8 mouse cellular contexts compared by ENCODE assay signal in the genomic region with DNA sequence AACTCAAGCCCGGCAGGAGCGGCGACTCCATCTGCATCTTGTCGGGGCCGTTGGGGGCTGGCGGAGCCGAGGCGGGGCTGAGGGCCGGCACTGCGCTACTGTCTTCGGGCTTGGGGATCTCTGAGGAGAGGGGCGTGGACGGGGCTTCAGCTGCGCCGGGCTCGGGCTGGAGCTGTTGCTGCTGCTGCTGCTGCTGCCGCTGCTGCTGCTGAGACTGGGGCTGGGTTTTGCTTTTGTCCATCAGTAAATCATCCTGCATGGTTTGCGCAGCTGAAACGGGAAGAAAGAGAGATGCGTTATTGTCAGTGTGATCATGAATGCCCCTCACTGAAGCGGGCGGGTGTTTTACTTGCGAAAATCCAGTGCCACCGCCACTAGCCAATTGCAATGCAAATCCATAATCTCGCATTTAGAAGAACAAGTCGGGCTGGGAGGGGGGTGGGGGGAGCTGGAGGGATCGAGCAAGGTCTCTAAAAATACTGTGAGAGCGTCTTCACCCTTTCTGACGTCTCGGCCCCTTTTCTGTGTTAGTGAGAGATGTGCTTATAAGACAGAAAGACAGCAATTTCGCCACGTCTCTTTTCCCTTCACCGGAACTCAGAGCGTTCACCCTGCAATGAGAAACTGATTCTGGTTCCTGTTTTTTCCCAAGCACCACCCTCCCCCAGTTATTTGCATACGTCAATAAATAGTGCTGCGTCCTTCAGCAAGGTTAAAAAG. TPM values are rescaled to one million over a fixed set of nuclear protein-coding genes. Genes with fewer than 3 reads are reported as not detected.
DNase-seq lines count a peak whose midpoint lies in the region; ATAC-seq and TF ChIP-seq lines count a peak whose summit lies in the region.

No protein-coding gene starts in this region.

- peak; percentile 91 for DNase-seq in A20 (ENCODE audit: low read depth, low spot score)
- peak; percentile 50 for DNase-seq in adrenal gland, postnatal 25 days
- peak; percentile 72 for DNase-seq in kidney, postnatal 10 days
- peak; percentile 32 for DNase-seq in liver, embryonic 13.5 days
- DNase-seq in natural killer cell, adult 2 months (ENCODE audit: low spot score in 2 of 2): peak; percentile 3 to 36

- peaks cover 14% of the 10 kb centered on the region for H3K4me1 ChIP-seq in embryonic facial prominence, embryonic 15.5 days
- H3K4me1 ChIP-seq in heart, embryonic 13.5 days: peaks cover 25% of the 10 kb centered on the region
- peaks cover 54% of the 10 kb centered on the region for H3K4me1 ChIP-seq in liver, embryonic 13.5 days (replicated peaks)
- H3K4me1 ChIP-seq in testis, adult 2 months (ENCODE audit: control insufficient read depth, insufficient read depth, low read length): peaks cover 3% of the 10 kb centered on the region

- no peaks in the 10 kb centered on the region for H3K36me3 ChIP-seq in embryonic facial prominence, embryonic 15.5 days
- H3K36me3 ChIP-seq in heart, embryonic 13.5 days: peaks cover 6% of the 10 kb centered on the region
- H3K36me3 ChIP-seq in liver, embryonic 13.5 days: peaks cover 10% of the 10 kb centered on the region
- H3K36me3 ChIP-seq in testis, adult 2 months (ENCODE audit: control insufficient read depth, insufficient read depth, low read length): no peaks in the 10 kb centered on the region

- TF ChIP-seq CTCF in testis, adult 2 months (IDR thresholded peaks at IDR 0.05; ENCODE audit: control insufficient read depth, insufficient read depth, insufficient replicate concordance, low read depth, low read length): no peak

- peak overlapping the region; percentile 100 for H3K4me2 ChIP-seq in embryonic facial prominence, embryonic 15.5 days (replicated peaks)
- peak overlapping the region; percentile 97 for H3K4me2 ChIP-seq in heart, embryonic 13.5 days
- H3K4me2 ChIP-seq in liver, embryonic 13.5 days: peak overlapping the region; percentile 97

- TF ChIP-seq POLR2A in testis, adult 2 months (IDR thresholded peaks at IDR 0.05; ENCODE audit: control insufficient read depth, low read depth, low read length): no peak

- no peaks in the 10 kb centered on the region for H3K9me3 ChIP-seq in embryonic facial prominence, embryonic 15.5 days (replicated peaks)
- no peaks in the 10 kb centered on the region for H3K9me3 ChIP-seq in heart, embryonic 13.5 days
- no peaks in the 10 kb centered on the region for H3K9me3 ChIP-seq in liver, embryonic 13.5 days (replicated peaks)

- 0% methylated on average over 36 of the region's 36 CpGs for WGBS in embryonic facial prominence, embryonic 15.5 days
- 1% methylated on average over 36 of the region's 36 CpGs for WGBS in heart, embryonic 13.5 days
- under 1% methylated on average over 36 of the region's 36 CpGs for WGBS in liver, embryonic 13.5 days (ENCODE audit: insufficient replicate concordance)

- H3K9ac ChIP-seq in embryonic facial prominence, embryonic 15.5 days: peak overlapping the region; percentile 62
- peak overlapping the region; percentile 96 for H3K9ac ChIP-seq in heart, embryonic 13.5 days
- peak overlapping the region; percentile 73 for H3K9ac ChIP-seq in liver, embryonic 13.5 days

- peak; percentile 77; the same call in 1 of the 2 replicates for ATAC-seq in embryonic facial prominence, embryonic 15.5 days (ENCODE audit: insufficient number of reproducible peaks, low FRiP score, low TSS enrichment, low read depth)
- 0 out of 2 replicates have a peak, but pooled peaks have one; percentile 20 for ATAC-seq in heart, embryonic 13.5 days (ENCODE audit: extremely low read depth, insufficient number of reproducible peaks, low FRiP score, low TSS enrichment)
- peak; percentile 28 for ATAC-seq in liver, embryonic 13.5 days (ENCODE audit: low read depth)

- peak overlapping the region; percentile 83 for H3K27ac ChIP-seq in embryonic facial prominence, embryonic 15.5 days (replicated peaks)
- peak overlapping the region; percentile 96 for H3K27ac ChIP-seq in heart, embryonic 13.5 days (replicated peaks)
- peak overlapping the region; percentile 8; the same call in 1 of the 2 replicates for H3K27ac ChIP-seq in liver, embryonic 13.5 days
- H3K27ac ChIP-seq in testis, adult 2 months (ENCODE audit: control insufficient read depth, insufficient read depth, low read depth, low read length): peak overlapping the region; percentile 61

- peak overlapping the region; percentile 69 for H3K4me3 ChIP-seq in embryonic facial prominence, embryonic 15.5 days (replicated peaks)
- peak overlapping the region; percentile 83 for H3K4me3 ChIP-seq in heart, embryonic 13.5 days
- H3K4me3 ChIP-seq in liver, embryonic 13.5 days (replicated peaks): peak overlapping the region; percentile 72
- peak overlapping the region; percentile 83 for H3K4me3 ChIP-seq in testis, adult 2 months (ENCODE audit: control insufficient read depth, low read depth, low read length)

- H3K27me3 ChIP-seq in embryonic facial prominence, embryonic 15.5 days: peaks cover 23% of the 10 kb centered on the region
- H3K27me3 ChIP-seq in heart, embryonic 13.5 days (replicated peaks): peaks cover 14% of the 10 kb centered on the region
- H3K27me3 ChIP-seq in liver, embryonic 13.5 days: peaks cover 62% of the 10 kb centered on the region
- H3K27me3 ChIP-seq in testis, adult 2 months (ENCODE audit: control insufficient read depth, insufficient read depth, low read length): no peaks in the 10 kb centered on the region

RNA-seq across cellular contexts. Expression of a gene that starts 32.5 kb away (rescaled TPM):
- 98.8 and 117 TPM in 2 replicates for total RNA-seq in adrenal gland, postnatal 25 days (2021)
- polyA plus RNA-seq in embryonic facial prominence, embryonic 15.5 days (2015; fragmentation: Nextera tagmentation; extraction: Ambion mirVana): 87.7 and 89.9 TPM in 2 replicates
- 76.9 and 83.7 TPM in 2 replicates for polyA plus RNA-seq in heart, embryonic 13.5 days (2015; fragmentation: Nextera tagmentation; extraction: Ambion mirVana)
- 147 and 159 TPM in 2 replicates for polyA plus RNA-seq in liver, embryonic 13.5 days (2015; fragmentation: Nextera tagmentation; extraction: Ambion mirVana)
- 27.5 and 31.2 TPM in 2 replicates for polyA plus RNA-seq in testis, adult 2 months (2012; rRNA removed)

RNA-seq across cellular contexts. Expression of a gene that starts 33.5 kb away (rescaled TPM):
- total RNA-seq in adrenal gland, postnatal 25 days (2021): 17.2 and 31.9 TPM in 2 replicates
- 1.1 and 1.9 TPM in 2 replicates for polyA plus RNA-seq in embryonic facial prominence, embryonic 15.5 days (2015; fragmentation: Nextera tagmentation; extraction: Ambion mirVana)
- 6.5 and 7.9 TPM in 2 replicates for polyA plus RNA-seq in heart, embryonic 13.5 days (2015; fragmentation: Nextera tagmentation; extraction: Ambion mirVana)
- polyA plus RNA-seq in liver, embryonic 13.5 days (2015; fragmentation: Nextera tagmentation; extraction: Ambion mirVana): 1.7 and 1.9 TPM in 2 replicates
- polyA plus RNA-seq in testis, adult 2 months (2012; rRNA removed): 86.5 and 93.6 TPM in 2 replicates

Comparison
In these comparisons a context has a peak if more than half of its experiments do, and no peak if none do; other contexts are left out.
1. Peak in every context shown above with its lines: DNase-seq, ATAC-seq, H3K4me3 ChIP-seq and H3K27ac ChIP-seq.
2. DNase-seq: peak in every context shown above with its lines; median percentile 91 in A20; 72 in kidney, postnatal 10 days; 50 in adrenal gland, postnatal 25 days; 32 in liver, embryonic 13.5 days; 20 in natural killer cell, adult 2 months.
3. ATAC-seq: peak in every context shown above with its lines; median percentile 77 in embryonic facial prominence, embryonic 15.5 days; 28 in liver, embryonic 13.5 days; 20 in heart, embryonic 13.5 days.
4. H3K27ac ChIP-seq: peak in every context shown above with its lines; median percentile 96 in heart, embryonic 13.5 days; 83 in embryonic facial prominence, embryonic 15.5 days; 61 in testis, adult 2 months; 8 in liver, embryonic 13.5 days.